Mouse (Mus musculus): ENCODE data around the gene Tmem217.

The Tmem217 gene

GRCm38 (mm10) chr17:29552162-29552732 is at the start of gene Tmem217:
Gene Tmem217 (minus strand): TSS chr17:29552385.
- DNase-seq (ENCODE audit: low read depth, low spot score) = no peak

GRCm38 (mm10) chr17:29601391-29601790 is 49.2 kb upstream of the Tmem217 start:
- DNase-seq (ENCODE audit: low read depth, low spot score) = no peak

- DNase-seq (ENCODE audit: low read depth, low spot score) = no peak
Observed at GRCm38 (mm10) chr17:29599537-29599936, 47.4 kb upstream of the Tmem217 start.

- no peak for DNase-seq (ENCODE audit: low read depth, low spot score)
Observed at GRCm38 (mm10) chr17:29599051-29599450, 46.9 kb upstream of the Tmem217 start.

- no peak for DNase-seq (ENCODE audit: low read depth, low spot score)
Observed at GRCm38 (mm10) chr17:29596771-29597132, 44.6 kb upstream of the Tmem217 start.

GRCm38 (mm10) chr17:29595891-29596770 is 43.9 kb upstream of the Tmem217 start:
- DNase-seq (ENCODE audit: low read depth, low spot score) = no peak

- no peak for DNase-seq (ENCODE audit: low read depth, low spot score)
Observed at GRCm38 (mm10) chr17:29589221-29589898, 37.2 kb upstream of the Tmem217 start.

GRCm38 (mm10) chr17:29586921-29587320 is 34.7 kb upstream of the Tmem217 start:
- DNase-seq (ENCODE audit: low read depth, low spot score) = no peak

GRCm38 (mm10) chr17:29585446-29585845 is 33.3 kb upstream of the Tmem217 start:
- no peak for DNase-seq (ENCODE audit: low read depth, low spot score)

- DNase-seq (ENCODE audit: low read depth, low spot score) = no peak
Observed at GRCm38 (mm10) chr17:29584737-29585136, 32.6 kb upstream of the Tmem217 start.

- no peak for DNase-seq (ENCODE audit: low read depth, low spot score)
Observed at GRCm38 (mm10) chr17:29584306-29584705, 32.1 kb upstream of the Tmem217 start.

- DNase-seq (ENCODE audit: low read depth, low spot score) = no peak
Observed at GRCm38 (mm10) chr17:29583569-29583968, 31.4 kb upstream of the Tmem217 start.

GRCm38 (mm10) chr17:29579579-29580126 is 27.5 kb upstream of the Tmem217 start:
- no peak for DNase-seq (ENCODE audit: low read depth, low spot score)

- no peak for DNase-seq (ENCODE audit: low read depth, low spot score)
Observed at GRCm38 (mm10) chr17:29569831-29570230, 17.6 kb upstream of the Tmem217 start.

GRCm38 (mm10) chr17:29568435-29568834 is 16.2 kb upstream of the Tmem217 start:
- DNase-seq (ENCODE audit: low read depth, low spot score) = no peak

- no peak for DNase-seq (ENCODE audit: low read depth, low spot score)
Observed at GRCm38 (mm10) chr17:29565521-29565920, 13.3 kb upstream of the Tmem217 start.

- no peak for DNase-seq (ENCODE audit: low read depth, low spot score)
Observed at GRCm38 (mm10) chr17:29558476-29558875, 6.3 kb upstream of the Tmem217 start.

- no peak for DNase-seq (ENCODE audit: low read depth, low spot score)
Observed at GRCm38 (mm10) chr17:29556893-29557292, 4.7 kb upstream of the Tmem217 start.

- DNase-seq (ENCODE audit: low read depth, low spot score) = no peak
Observed at GRCm38 (mm10) chr17:29556456-29556855, 4.3 kb upstream of the Tmem217 start.

- DNase-seq (ENCODE audit: low read depth, low spot score) = no peak
Observed at GRCm38 (mm10) chr17:29554176-29554575, 2.0 kb upstream of the Tmem217 start.

- no peak for DNase-seq (ENCODE audit: low read depth, low spot score)
Observed at GRCm38 (mm10) chr17:29551019-29551418, 1.2 kb downstream of the Tmem217 start.

All from retina, adult 2 months (tissue).